Mouse (Mus musculus): ENCODE measurements around the gene S1pr3. TPM values are rescaled to one million over a fixed set of nuclear protein-coding genes. Genes with fewer than 3 reads are reported as not detected.
A peak's percentile ranks its signal among the peaks of the same experiment; 100 is the strongest.

S1pr3 gene
- polyA plus RNA-seq, 1 experiment: 3.2 TPM

DNA sequence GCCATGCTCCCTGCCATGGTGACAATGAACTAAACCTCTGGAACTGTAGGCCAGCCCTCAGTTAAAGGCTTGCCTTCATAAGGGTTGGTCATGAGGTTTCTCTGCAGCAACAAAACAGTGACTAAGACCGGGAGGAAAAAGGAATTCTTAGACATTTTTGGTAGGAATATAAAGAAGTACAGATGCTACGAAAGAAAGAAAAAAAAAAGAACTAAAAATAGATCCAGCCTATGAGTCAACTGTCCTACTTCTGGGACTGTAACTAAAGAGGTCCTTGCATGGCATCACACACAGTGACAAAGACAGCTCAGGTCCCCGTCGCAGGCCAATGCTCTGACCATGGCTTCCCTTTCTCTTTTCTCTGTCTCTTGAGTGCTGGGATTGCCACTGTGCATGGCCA, 3.9 kb upstream of the S1pr3 start:
- Histone ChIP-seq H3K36me3 (ENCODE audit: control insufficient read depth, insufficient read depth, low read length) (no peaks in the 10 kb centered on the region), H3K4me3 (ENCODE audit: low read depth, low read length) (no peak overlapping the region)
- 80% methylated on average over 4 of the region's 4 CpGs for WGBS

GRCm38 (mm10) chr13:51405731-51406320, 2.6 kb upstream of the S1pr3 start:
- Histone ChIP-seq H3K27ac (ENCODE audit: insufficient read depth, low read depth, low read length) (0 out of 2 replicates have a peak overlapping the region, but pooled peaks have one; percentile 6), H3K36me3 (ENCODE audit: control insufficient read depth, insufficient read depth, low read length) (no peaks in the 10 kb centered on the region), H3K4me3 (ENCODE audit: low read depth, low read length) (no peak overlapping the region), H3K4me1 (ENCODE audit: control insufficient read depth, insufficient read depth, insufficient read length, low read length) (no peaks in the 10 kb centered on the region), H3K27me3 (ENCODE audit: control insufficient read depth, insufficient read depth, low read length) (peaks cover 13% of the 10 kb centered on the region)
- TF ChIP-seq CTCF (IDR thresholded peaks at IDR 0.05; ENCODE audit: extremely low read depth, insufficient read length, insufficient replicate concordance, low read depth, low read length): no peak
- TF ChIP-seq POLR2A (IDR thresholded peaks at IDR 0.05; ENCODE audit: low read depth, low read length): no peak
- WGBS: 78% methylated on average over 13 of the region's 13 CpGs

More for the DNA sequence above, 3.9 kb upstream of the S1pr3 start:
- Histone ChIP-seq H3K27me3 (ENCODE audit: control insufficient read depth, insufficient read depth, low read length) (peaks cover 13% of the 10 kb centered on the region), H3K27ac (ENCODE audit: insufficient read depth, low read depth, low read length) (no peak overlapping the region), H3K4me1 (ENCODE audit: control insufficient read depth, insufficient read depth, insufficient read length, low read length) (no peaks in the 10 kb centered on the region)
- TF ChIP-seq CTCF (IDR thresholded peaks at IDR 0.05; ENCODE audit: extremely low read depth, insufficient read length, insufficient replicate concordance, low read depth, low read length) (no peak), POLR2A (IDR thresholded peaks at IDR 0.05; ENCODE audit: low read depth, low read length) (no peak)

GRCm38 (mm10) chr13:51407541-51408217, 760 bp upstream of the S1pr3 start:
- 0 out of 2 replicates have a peak overlapping the region, but pooled peaks have one; percentile 5 for H3K4me3 ChIP-seq (ENCODE audit: low read depth, low read length)
- no peaks in the 10 kb centered on the region for H3K4me1 ChIP-seq (ENCODE audit: control insufficient read depth, insufficient read depth, insufficient read length, low read length)
- 0 out of 2 replicates have a peak overlapping the region, but pooled peaks have one; percentile 14 for H3K27ac ChIP-seq (ENCODE audit: insufficient read depth, low read depth, low read length)
- peaks cover 13% of the 10 kb centered on the region for H3K27me3 ChIP-seq (ENCODE audit: control insufficient read depth, insufficient read depth, low read length)
- TF ChIP-seq CTCF (IDR thresholded peaks at IDR 0.05; ENCODE audit: extremely low read depth, insufficient read length, insufficient replicate concordance, low read depth, low read length) (no peak), POLR2A (IDR thresholded peaks at IDR 0.05; ENCODE audit: low read depth, low read length) (no peak)
- no peaks in the 10 kb centered on the region for H3K36me3 ChIP-seq (ENCODE audit: control insufficient read depth, insufficient read depth, low read length)
- WGBS: 56% methylated on average over 13 of the region's 13 CpGs

DNA sequence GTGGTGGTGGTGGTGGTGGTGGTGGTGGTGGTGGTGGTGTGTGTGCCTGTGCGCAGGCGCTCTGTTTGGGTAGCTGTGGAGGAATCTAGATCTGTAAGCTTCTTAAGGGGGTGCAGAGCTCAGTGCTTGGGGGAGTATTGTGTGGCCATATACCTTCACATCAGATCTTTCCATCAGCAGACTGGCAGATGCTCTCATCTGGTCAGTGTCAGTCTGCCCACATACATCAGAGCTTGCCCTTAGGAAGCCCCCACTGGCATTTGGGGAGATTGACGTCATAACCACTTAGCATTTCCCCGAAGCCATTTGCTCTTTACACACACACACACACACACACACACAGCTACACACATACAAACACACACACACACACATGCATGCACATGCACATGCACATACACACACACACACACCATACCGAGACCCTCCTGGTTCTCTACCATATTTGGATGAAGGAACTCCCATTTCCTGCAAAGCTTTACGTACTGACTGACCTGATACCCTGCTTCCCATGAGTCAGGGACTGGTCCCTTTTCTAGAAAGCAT, 1.6 kb downstream of the S1pr3 start:
- WGBS: 77% methylated on average over 6 of the region's 6 CpGs
- Histone ChIP-seq H3K27me3 (ENCODE audit: control insufficient read depth, insufficient read depth, low read length) (peaks cover 13% of the 10 kb centered on the region), H3K4me1 (ENCODE audit: control insufficient read depth, insufficient read depth, insufficient read length, low read length) (no peaks in the 10 kb centered on the region), H3K36me3 (ENCODE audit: control insufficient read depth, insufficient read depth, low read length) (no peaks in the 10 kb centered on the region), H3K27ac (ENCODE audit: insufficient read depth, low read depth, low read length) (no peak overlapping the region), H3K4me3 (ENCODE audit: low read depth, low read length) (peak overlapping the region; percentile 23; the same call in 1 of the 2 replicates)
- TF ChIP-seq CTCF (IDR thresholded peaks at IDR 0.05; ENCODE audit: extremely low read depth, insufficient read length, insufficient replicate concordance, low read depth, low read length) (no peak), POLR2A (IDR thresholded peaks at IDR 0.05; ENCODE audit: low read depth, low read length) (no peak)

DNA sequence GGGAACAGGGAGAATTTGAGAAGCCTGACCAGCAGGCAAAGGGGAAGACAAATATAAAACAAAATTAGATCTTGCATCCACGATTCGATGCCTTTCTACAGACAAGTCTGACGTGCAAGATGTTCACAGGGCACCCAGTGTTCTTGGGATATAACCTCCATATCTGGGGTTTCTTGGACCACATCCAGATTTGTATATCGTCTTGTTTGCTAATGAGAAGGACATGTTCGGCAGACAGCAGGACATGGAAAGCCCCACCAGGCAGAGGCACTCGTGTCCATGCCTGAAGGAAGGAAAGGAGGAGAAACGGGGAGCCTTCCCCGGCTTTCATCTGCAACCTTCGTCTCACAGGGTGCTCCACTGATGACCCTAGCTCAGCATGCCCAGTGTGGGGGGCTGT, 2.8 kb downstream of the S1pr3 start:
- Histone ChIP-seq H3K27ac (ENCODE audit: insufficient read depth, low read depth, low read length) (no peak overlapping the region), H3K4me1 (ENCODE audit: control insufficient read depth, insufficient read depth, insufficient read length, low read length) (no peaks in the 10 kb centered on the region), H3K36me3 (ENCODE audit: control insufficient read depth, insufficient read depth, low read length) (no peaks in the 10 kb centered on the region), H3K4me3 (ENCODE audit: low read depth, low read length) (peak overlapping the region; percentile 29), H3K27me3 (ENCODE audit: control insufficient read depth, insufficient read depth, low read length) (peaks cover 13% of the 10 kb centered on the region)
- WGBS: 66% methylated on average over 9 of the region's 9 CpGs
- TF ChIP-seq CTCF (IDR thresholded peaks at IDR 0.05; ENCODE audit: extremely low read depth, insufficient read length, insufficient replicate concordance, low read depth, low read length) (no peak), POLR2A (IDR thresholded peaks at IDR 0.05; ENCODE audit: low read depth, low read length) (no peak)

DNA sequence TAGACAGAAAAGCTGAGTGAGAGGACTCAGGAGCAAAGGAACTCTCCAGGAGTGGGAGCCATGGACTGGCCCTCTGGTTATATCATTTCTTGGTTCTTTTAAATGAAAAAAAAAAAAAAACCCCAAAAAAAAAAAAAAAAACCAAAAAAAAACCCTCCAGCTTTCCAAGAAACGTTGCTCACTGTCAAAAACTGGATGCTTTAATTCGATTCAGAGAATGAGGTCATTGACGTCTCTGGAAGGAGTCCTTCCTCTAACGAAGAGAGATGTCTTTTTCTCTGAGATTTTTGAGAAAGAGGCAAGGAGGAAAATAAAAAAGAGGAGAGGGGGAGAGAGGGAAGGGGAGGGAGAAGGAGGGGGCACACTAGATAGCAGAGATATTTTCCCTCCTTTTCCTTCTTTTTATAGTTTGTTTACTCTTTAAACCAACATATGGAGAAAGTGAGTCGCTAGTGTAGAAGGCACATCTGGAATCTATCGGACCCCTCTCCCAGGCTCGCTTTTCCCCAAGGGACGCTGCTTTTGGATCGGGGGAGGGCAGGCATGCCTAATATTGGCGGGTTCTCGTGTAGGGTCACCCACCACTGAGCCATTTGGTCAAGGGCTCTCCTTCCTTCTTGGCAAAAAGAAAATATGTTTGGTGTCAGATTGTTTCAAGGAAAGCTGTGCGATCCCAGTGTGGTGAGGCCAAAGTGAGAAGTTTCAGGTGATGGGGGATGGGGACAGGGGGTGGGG, 3.4 kb downstream of the S1pr3 start:
- no peaks in the 10 kb centered on the region for H3K36me3 ChIP-seq (ENCODE audit: control insufficient read depth, insufficient read depth, low read length)
- H3K4me3 ChIP-seq (ENCODE audit: low read depth, low read length): peak overlapping the region; percentile 29
- 59% methylated on average over 12 of the region's 12 CpGs for WGBS
- H3K4me1 ChIP-seq (ENCODE audit: control insufficient read depth, insufficient read depth, insufficient read length, low read length): no peaks in the 10 kb centered on the region
- no peak overlapping the region for H3K27ac ChIP-seq (ENCODE audit: insufficient read depth, low read depth, low read length)
- peaks cover 13% of the 10 kb centered on the region for H3K27me3 ChIP-seq (ENCODE audit: control insufficient read depth, insufficient read depth, low read length)
- TF ChIP-seq POLR2A (IDR thresholded peaks at IDR 0.05; ENCODE audit: low read depth, low read length): no peak
- TF ChIP-seq CTCF (IDR thresholded peaks at IDR 0.05; ENCODE audit: extremely low read depth, insufficient read length, insufficient replicate concordance, low read depth, low read length): no peak

Measured in small intestine, adult 2 months (tissue).